Mouse (Mus musculus): Measurements from ENCODE around the gene Dstn.

DNA sequence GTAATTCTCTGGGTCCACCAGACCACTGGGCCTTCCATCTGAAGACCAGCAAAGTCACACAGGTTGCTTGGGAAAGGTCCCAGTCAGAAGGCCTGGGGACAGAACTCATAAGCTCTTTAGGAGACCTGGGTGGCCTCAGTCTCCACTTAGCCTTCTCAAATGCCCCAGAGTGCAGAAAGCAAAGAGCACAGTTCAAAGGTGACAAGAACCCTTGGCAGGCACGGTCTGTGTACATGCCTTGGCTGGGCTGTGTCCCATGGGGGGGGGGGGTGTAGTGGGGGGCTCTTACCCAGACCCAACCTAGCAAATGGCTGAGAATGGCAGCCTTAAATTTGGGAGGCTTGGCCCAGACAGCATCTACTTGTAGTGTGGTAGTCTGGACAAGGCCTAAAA is 35.9 kb downstream of the Dstn start:
- TF ChIP-seq POLR2A (IDR thresholded peaks at IDR 0.05; ENCODE audit: insufficient read length, low read depth) (no peak), TCF12 (IDR thresholded peaks at IDR 0.05; ENCODE audit: insufficient read depth, poor library complexity, severe bottlenecking) (no peak), MAX (IDR thresholded peaks at IDR 0.05; ENCODE audit: low read depth) (no peak), MYOG (IDR thresholded peaks at IDR 0.05; ENCODE audit: control insufficient read depth in 1 of 3, insufficient read depth in 1 of 3, insufficient read length in 2 of 3, low read depth in 2 of 3) (no peak), MYOD1 (IDR thresholded peaks at IDR 0.05; ENCODE audit: control insufficient read depth in 1 of 3, insufficient read length in 2 of 3, low read depth in 2 of 3) (no peak), SRF (IDR thresholded peaks at IDR 0.05; ENCODE audit: control insufficient read depth, insufficient read length, low read depth) (no peak), USF1 (IDR thresholded peaks at IDR 0.05; ENCODE audit: low read depth) (no peak), TCF3 (IDR thresholded peaks at IDR 0.05; ENCODE audit: insufficient read length, low read depth) (no peak), CEBPB (IDR thresholded peaks at IDR 0.05; ENCODE audit: insufficient read depth, poor library complexity, severe bottlenecking) (no peak), E2F4 (IDR thresholded peaks at IDR 0.05; ENCODE audit: insufficient read depth) (no peak)
